Mouse (Mus musculus) inflammation-experienced regulatory T-cells, adult 6 months (primary cell): ENCODE data around the gene Angel2. TPM values are rescaled to one million over a fixed set of nuclear protein-coding genes. Genes with fewer than 3 reads are reported as not detected.

ENCODE experiments used
- ATAC-seq: one replicate; pipeline ENCODE4 v1.8.0; 2017
- polyA plus RNA-seq, 3 experiments: library from polyadenylated mRNA; unstranded; fragments of 100-300 nt; shearing (Covaris generic); gene quantifications; one replicate each; pipeline ENCODE4 v1.2.1; 2017

Gene Angel2
- polyA plus RNA-seq, 3 experiments from 2014 or later, result 49.9 to 55.6 (median 50.2) TPM

DNA sequence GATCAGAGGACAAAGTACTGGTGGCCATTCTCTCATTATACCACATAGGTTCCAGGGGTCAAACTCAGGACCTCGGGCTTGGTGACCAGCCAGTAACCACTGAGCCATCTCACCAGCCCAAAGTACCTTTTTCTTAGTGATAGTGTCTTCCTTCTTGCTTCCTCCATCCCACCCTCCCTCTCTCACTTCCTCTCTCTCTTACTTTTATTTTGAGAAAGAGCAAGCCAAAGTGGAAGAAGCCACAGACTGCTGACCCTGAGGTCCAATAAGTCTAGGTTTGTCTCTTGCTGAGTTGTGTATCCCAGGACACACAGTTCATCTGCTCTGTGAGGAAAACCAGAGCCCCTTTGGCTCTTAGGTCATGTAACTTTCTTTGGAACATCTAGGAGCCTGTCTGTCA, 55.6 kb downstream of the Angel2 start:
- no peak for ATAC-seq

DNA sequence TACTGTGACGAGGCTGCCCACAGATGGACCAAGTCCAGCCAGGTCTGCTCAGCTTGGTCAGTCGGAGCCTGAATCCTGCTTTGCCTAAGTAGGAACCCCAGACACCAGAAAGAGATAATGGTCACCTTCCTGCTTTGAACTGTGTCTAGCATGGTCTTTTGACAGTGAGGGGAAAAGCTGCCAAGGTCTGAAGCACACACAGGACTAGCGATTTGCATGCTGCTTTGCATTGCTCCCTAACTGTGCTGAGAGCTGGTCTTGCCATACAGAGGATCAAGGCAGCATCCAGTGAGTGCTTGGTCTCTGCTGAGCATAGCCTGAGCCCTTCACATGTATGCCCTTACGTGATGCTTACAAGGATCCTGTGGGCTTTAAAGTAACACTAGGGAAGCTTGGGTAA, 56.5 kb downstream of the Angel2 start:
- ATAC-seq, result no peak

DNA sequence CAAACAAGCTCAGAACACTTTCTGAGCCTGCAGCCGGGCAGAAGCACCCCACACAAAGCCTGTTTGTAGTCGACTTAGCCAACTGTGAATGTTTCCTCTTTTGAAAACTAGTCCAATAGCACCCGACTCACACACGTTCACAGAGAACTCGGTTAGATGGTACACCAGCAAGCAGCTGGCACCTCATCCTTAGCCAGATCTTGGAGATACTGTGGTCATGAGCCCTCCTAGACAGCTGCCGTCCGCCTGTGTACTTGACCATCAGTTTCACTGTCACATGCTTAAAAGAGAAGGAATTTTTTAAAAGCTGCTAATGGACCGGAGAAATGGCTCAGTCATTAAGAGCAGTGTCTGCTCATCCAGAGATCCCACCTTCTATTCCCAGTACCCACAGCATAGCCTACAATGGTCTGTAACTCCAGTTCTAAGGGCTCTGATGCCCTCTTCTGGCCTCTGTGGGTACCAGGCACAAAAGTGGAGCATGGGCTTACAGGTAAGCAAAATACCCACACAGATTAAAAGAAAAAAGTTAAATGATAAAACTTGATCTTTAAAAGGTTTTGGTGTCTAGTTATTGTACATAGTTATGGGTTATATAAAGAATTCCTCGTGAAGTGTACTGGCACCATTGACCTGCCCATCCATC, 64.6 kb downstream of the Angel2 start:
- ATAC-seq, result no peak

- no peak for ATAC-seq
Observed at GRCm38 (mm10) chr1:190995548-190995947, 70.6 kb downstream of the Angel2 start.

GRCm38 (mm10) chr1:190996346-190996877, 71.5 kb downstream of the Angel2 start:
- no peak for ATAC-seq

Other genes starting within 250 kb of the Angel2 start
- 1 to 10 TPM; 4.7 to 8.8 (median 8.8) TPM for gene Rps6kc1, start 13.3 kb upstream of the Angel2 start, polyA plus RNA-seq
- 1 to 10 TPM in 1 of 3 experiments, under 1 TPM in 2; 0.33 to 1.2 (median 0.59) TPM for gene Vash2, start 54.2 kb downstream of the Angel2 start, polyA plus RNA-seq
- gene Flvcr1, start 101.0 kb downstream of the Angel2 start, polyA plus RNA-seq, result 10 to 100 TPM in 1 of 3 experiments, 1 to 10 TPM in 2; 5.9 to 10.2 (median 8.2) TPM
- gene Spata45, start 111.5 kb downstream of the Angel2 start, polyA plus RNA-seq, result 1 to 10 TPM in 1 of 3 experiments, not detected in 2; 1.1 TPM
- gene Tatdn3, start 137.8 kb downstream of the Angel2 start, polyA plus RNA-seq, result 10 to 100 TPM in 2 of 3 experiments, 1 to 10 TPM in 1; 5.3 to 14.7 (median 11.0) TPM
- 1 to 10 TPM; 1.1 to 7.4 (median 4.2) TPM for gene Nsl1, start 137.9 kb downstream of the Angel2 start, polyA plus RNA-seq
- gene Batf3, start 172.7 kb downstream of the Angel2 start, polyA plus RNA-seq, result 1 to 10 TPM in 1 of 3 experiments, not detected in 2; 1.4 TPM
- gene Fam71a, start 239.7 kb downstream of the Angel2 start, polyA plus RNA-seq, result not detected